Mouse (Mus musculus): ENCODE data around the gene Spert. TPM values are rescaled to one million over a fixed set of nuclear protein-coding genes. Genes with fewer than 3 reads are reported as not detected.

Gene Spert
- not detected in 2 replicates for polyA plus RNA-seq (2015; fragmentation: Nextera tagmentation; extraction: Ambion mirVana)

DNA sequence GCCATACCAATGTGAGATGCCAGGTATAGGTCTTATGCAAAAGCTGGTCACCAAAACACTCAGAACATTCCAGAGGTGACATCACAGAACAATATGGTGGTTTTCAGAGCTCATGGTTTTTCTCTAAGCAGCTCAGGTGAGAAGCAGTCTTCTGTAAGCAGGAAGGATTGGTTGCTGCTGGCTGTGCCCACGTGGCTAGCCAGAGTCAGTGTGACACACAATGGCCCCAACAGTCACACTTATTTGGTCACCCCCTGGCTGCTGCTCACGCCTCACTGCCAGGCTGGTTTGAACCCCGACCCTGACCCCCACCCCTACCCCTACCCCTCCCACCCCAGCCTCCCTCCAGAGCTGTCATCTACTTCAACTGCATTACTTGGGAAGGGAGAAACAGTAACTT lies at the start of gene Spert:
Gene Spert, minus strand, starts transcription at position 139 of the 400 bp plus-strand sequence.
- WGBS, result 69% methylated on average over 3 of the region's 3 CpGs
- Histone ChIP-seq H3K9ac (ENCODE audit: low read length) (no peak within 1 kb of the TSS), H3K27ac (replicated peaks) (no peak within 1 kb of the TSS), H3K27me3 (ENCODE audit: control insufficient read depth, insufficient read depth, low read length) (no peaks in the 10 kb centered on the region), H3K4me3 (ENCODE audit: low read depth, low read length) (no peak within 1 kb of the TSS), H3K4me1 (replicated peaks; ENCODE audit: control insufficient read depth, insufficient read depth) (no peaks in the 10 kb centered on the region), H3K36me3 (ENCODE audit: control insufficient read depth, insufficient read depth, low read length) (no peaks in the 10 kb centered on the region), H3K9me3 (ENCODE audit: control insufficient read depth, low read length) (no peaks in the 10 kb centered on the region), H3K4me2 (replicated peaks; ENCODE audit: low read depth) (no peak within 1 kb of the TSS)
- ATAC-seq (ENCODE audit: low FRiP score, low TSS enrichment) (no peak), DNase-seq (ENCODE audit: low spot score) (no peak)
- TF ChIP-seq EP300 (optimal IDR thresholded peaks at IDR 0.05) (no peak), CTCF (IDR thresholded peaks at IDR 0.05; ENCODE audit: low read depth) (no peak)

DNA sequence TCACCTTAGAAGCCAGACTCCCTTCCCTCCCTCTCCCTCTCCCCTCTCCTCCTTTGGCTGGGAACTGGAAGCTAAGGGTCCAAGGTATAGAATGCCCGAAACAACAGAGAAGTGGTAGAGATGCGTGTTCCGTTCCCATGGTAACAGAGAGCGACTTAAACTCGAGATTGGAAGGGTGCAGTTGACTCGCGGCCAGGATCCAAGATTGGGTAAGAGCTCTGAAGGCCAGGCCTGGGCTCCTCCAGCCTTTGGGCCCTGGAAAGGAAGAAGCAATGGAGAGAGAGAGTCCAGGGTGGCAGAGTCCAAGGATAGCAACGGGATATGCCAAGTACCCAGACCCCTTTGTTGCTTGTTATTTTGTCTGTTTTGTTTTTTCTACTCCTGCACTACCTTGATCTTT lies 49.2 kb upstream of the Spert start, which contains the start of gene Erich6b:
Gene Erich6b, plus strand, starts transcription at position 180 of the 400 bp plus-strand sequence.
- no peak within 1 kb of the TSS for H3K9ac ChIP-seq (ENCODE audit: low read length)
- no peak within 1 kb of the TSS for H3K27ac ChIP-seq (replicated peaks)
- no peaks in the 10 kb centered on the region for H3K27me3 ChIP-seq (ENCODE audit: control insufficient read depth, insufficient read depth, low read length)
- H3K4me1 ChIP-seq (replicated peaks; ENCODE audit: control insufficient read depth, insufficient read depth), result no peaks in the 10 kb centered on the region
- TF ChIP-seq CTCF (IDR thresholded peaks at IDR 0.05; ENCODE audit: low read depth) (no peak), EP300 (optimal IDR thresholded peaks at IDR 0.05) (no peak)
- no peak within 1 kb of the TSS for H3K4me2 ChIP-seq (replicated peaks; ENCODE audit: low read depth)
- DNase-seq (ENCODE audit: low spot score) (no peak), ATAC-seq (ENCODE audit: low FRiP score, low TSS enrichment) (no peak)
- 85% methylated on average over 8 of the region's 8 CpGs for WGBS
- no peaks in the 10 kb centered on the region for H3K9me3 ChIP-seq (ENCODE audit: control insufficient read depth, low read length)
- no peak within 1 kb of the TSS for H3K4me3 ChIP-seq (ENCODE audit: low read depth, low read length)
- no peaks in the 10 kb centered on the region for H3K36me3 ChIP-seq (ENCODE audit: control insufficient read depth, insufficient read depth, low read length)

DNA sequence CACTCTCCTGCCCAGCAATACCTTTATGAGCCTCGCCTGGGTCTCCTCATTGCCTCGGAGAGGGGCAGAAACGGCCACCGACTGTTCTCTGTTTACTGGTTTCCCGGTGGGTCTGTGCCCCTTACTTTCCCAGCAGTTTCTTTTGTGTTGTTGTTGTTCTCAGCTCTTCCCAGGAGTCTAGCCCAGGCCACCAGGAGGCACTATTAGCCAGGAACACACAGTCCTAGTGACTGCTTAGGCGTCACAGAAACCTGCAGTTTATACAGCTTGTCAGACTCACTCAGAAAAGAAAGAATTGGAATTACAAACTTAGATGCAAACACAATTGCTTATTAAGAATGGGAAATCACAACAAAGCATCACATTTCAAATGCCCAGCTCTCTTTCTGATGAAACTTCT lies 48.5 kb upstream of the Spert start:
- 75% methylated on average over 6 of the region's 6 CpGs for WGBS
- Histone ChIP-seq H3K27ac (replicated peaks) (no peak overlapping the region), H3K9me3 (ENCODE audit: control insufficient read depth, low read length) (no peaks in the 10 kb centered on the region), H3K4me2 (replicated peaks; ENCODE audit: low read depth) (no peak overlapping the region), H3K4me3 (ENCODE audit: low read depth, low read length) (no peak overlapping the region), H3K4me1 (replicated peaks; ENCODE audit: control insufficient read depth, insufficient read depth) (no peaks in the 10 kb centered on the region), H3K36me3 (ENCODE audit: control insufficient read depth, insufficient read depth, low read length) (no peaks in the 10 kb centered on the region), H3K27me3 (ENCODE audit: control insufficient read depth, insufficient read depth, low read length) (no peaks in the 10 kb centered on the region), H3K9ac (ENCODE audit: low read length) (no peak overlapping the region)
- no peak for DNase-seq (ENCODE audit: low spot score)
- no peak for ATAC-seq (ENCODE audit: low FRiP score, low TSS enrichment)
- TF ChIP-seq CTCF (IDR thresholded peaks at IDR 0.05; ENCODE audit: low read depth) (peak; percentile 58), EP300 (optimal IDR thresholded peaks at IDR 0.05) (no peak)

DNA sequence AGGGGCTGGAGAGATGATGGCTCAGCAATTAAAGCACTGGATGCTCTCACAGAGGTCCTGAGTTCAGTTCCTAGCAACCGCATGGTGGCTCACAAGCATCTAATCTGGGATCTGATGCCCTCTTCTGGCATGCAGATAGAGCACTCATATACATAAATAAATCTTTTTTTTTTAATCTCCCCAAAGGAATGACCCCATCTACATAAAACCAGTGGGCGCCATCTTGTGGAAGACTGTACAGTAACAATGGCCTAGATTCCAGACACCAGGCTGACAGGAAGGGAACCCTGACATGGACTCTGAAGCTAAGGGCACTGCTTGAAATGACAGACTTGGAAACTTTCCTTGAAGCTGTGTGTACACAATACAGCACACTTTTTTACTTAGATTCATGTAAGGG lies 47.9 kb upstream of the Spert start:
- H3K4me2 ChIP-seq (replicated peaks; ENCODE audit: low read depth), result no peak overlapping the region
- no peaks in the 10 kb centered on the region for H3K27me3 ChIP-seq (ENCODE audit: control insufficient read depth, insufficient read depth, low read length)
- no peaks in the 10 kb centered on the region for H3K4me1 ChIP-seq (replicated peaks; ENCODE audit: control insufficient read depth, insufficient read depth)
- no peak overlapping the region for H3K9ac ChIP-seq (ENCODE audit: low read length)
- H3K36me3 ChIP-seq (ENCODE audit: control insufficient read depth, insufficient read depth, low read length), result no peaks in the 10 kb centered on the region
- TF ChIP-seq CTCF (IDR thresholded peaks at IDR 0.05; ENCODE audit: low read depth) (peak; percentile 53), EP300 (optimal IDR thresholded peaks at IDR 0.05) (no peak)
- no peak for DNase-seq (ENCODE audit: low spot score)
- no peaks in the 10 kb centered on the region for H3K9me3 ChIP-seq (ENCODE audit: control insufficient read depth, low read length)
- H3K4me3 ChIP-seq (ENCODE audit: low read depth, low read length), result no peak overlapping the region
- no peak overlapping the region for H3K27ac ChIP-seq (replicated peaks)
- WGBS, result 82% methylated on average over 2 of the region's 2 CpGs
- ATAC-seq (ENCODE audit: low FRiP score, low TSS enrichment), result no peak

DNA sequence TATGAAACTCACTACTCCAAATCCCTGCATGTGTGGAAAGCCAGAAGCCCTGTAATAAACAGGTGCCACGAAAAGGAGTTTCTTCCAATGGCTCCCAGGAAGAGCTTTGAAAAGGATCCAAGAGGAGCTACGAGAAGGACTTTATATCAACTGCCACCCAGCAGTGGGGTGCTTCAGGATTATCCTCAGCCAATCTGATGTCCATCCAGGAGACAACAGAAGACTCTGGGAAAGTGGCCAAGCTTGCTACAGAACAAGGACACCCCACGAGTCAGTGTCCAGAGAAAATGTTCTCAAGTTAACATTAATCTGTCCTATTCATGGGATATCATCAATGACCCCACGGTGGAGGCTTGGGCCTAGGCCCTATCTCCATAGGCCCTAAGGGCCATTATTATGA lies 44.7 kb upstream of the Spert start:
- no peak for DNase-seq (ENCODE audit: low spot score)
- 68% methylated on average over 4 of the region's 4 CpGs for WGBS
- H3K4me3 ChIP-seq (ENCODE audit: low read depth, low read length), result no peak overlapping the region
- H3K36me3 ChIP-seq (ENCODE audit: control insufficient read depth, insufficient read depth, low read length), result no peaks in the 10 kb centered on the region
- H3K9ac ChIP-seq (ENCODE audit: low read length), result no peak overlapping the region
- H3K9me3 ChIP-seq (ENCODE audit: control insufficient read depth, low read length), result no peaks in the 10 kb centered on the region
- no peak for TF ChIP-seq CTCF (IDR thresholded peaks at IDR 0.05; ENCODE audit: low read depth)
- TF ChIP-seq EP300 (optimal IDR thresholded peaks at IDR 0.05), result no peak
- H3K4me1 ChIP-seq (replicated peaks; ENCODE audit: control insufficient read depth, insufficient read depth), result no peaks in the 10 kb centered on the region
- H3K4me2 ChIP-seq (replicated peaks; ENCODE audit: low read depth), result no peak overlapping the region
- no peaks in the 10 kb centered on the region for H3K27me3 ChIP-seq (ENCODE audit: control insufficient read depth, insufficient read depth, low read length)
- no peak overlapping the region for H3K27ac ChIP-seq (replicated peaks)
- no peak for ATAC-seq (ENCODE audit: low FRiP score, low TSS enrichment)

DNA sequence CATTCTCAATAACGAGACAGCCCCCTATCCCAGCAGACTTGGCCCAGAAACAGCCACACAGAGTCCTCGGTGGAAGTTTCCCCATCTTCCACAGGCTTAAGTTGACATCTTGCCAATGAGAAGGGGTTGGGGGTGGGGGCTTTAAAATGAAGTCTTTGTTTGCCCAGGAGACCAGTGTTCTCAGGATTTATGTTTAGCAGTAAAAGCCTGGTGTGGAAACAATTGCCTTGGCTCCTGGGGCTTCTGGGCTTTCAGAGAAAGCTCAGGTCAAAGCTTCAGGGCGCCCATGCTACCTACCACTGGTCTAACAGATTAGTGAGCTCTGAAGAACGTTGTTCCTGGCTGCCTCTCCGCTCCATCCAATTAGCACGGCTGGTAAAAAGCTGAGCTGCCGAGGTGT lies 43.2 kb upstream of the Spert start:
- Histone ChIP-seq H3K4me2 (replicated peaks; ENCODE audit: low read depth) (no peak overlapping the region), H3K9ac (ENCODE audit: low read length) (no peak overlapping the region), H3K27me3 (ENCODE audit: control insufficient read depth, insufficient read depth, low read length) (no peaks in the 10 kb centered on the region), H3K4me1 (replicated peaks; ENCODE audit: control insufficient read depth, insufficient read depth) (no peaks in the 10 kb centered on the region), H3K27ac (replicated peaks) (no peak overlapping the region), H3K36me3 (ENCODE audit: control insufficient read depth, insufficient read depth, low read length) (no peaks in the 10 kb centered on the region), H3K4me3 (ENCODE audit: low read depth, low read length) (no peak overlapping the region), H3K9me3 (ENCODE audit: control insufficient read depth, low read length) (no peaks in the 10 kb centered on the region)
- 56% methylated on average over 7 of the region's 7 CpGs for WGBS
- no peak for DNase-seq (ENCODE audit: low spot score)
- ATAC-seq (ENCODE audit: low FRiP score, low TSS enrichment), result no peak
- no peak for TF ChIP-seq EP300 (optimal IDR thresholded peaks at IDR 0.05)
- no peak for TF ChIP-seq CTCF (IDR thresholded peaks at IDR 0.05; ENCODE audit: low read depth)
